Mouse (Mus musculus): Measurements from ENCODE around the gene Rnf220. TPM values are rescaled to one million over a fixed set of nuclear protein-coding genes. Genes with fewer than 3 reads are reported as not detected.

Gene Rnf220
- polyA plus RNA-seq, 1 experiment from 2014 or later, result 77.8 TPM

- 68% methylated on average over 9 of the region's 9 CpGs for WGBS (ENCODE audit: missing documents)
- H3K79me2 ChIP-seq (ENCODE audit: inconsistent target), result no peaks in the 10 kb centered on the region
- H3K36me3 ChIP-seq (ENCODE audit: inconsistent target), result no peaks in the 10 kb centered on the region
- no peak overlapping the region for H3K27ac ChIP-seq
- no peak overlapping the region for H3K4me3 ChIP-seq (ENCODE audit: inconsistent target)
Measured at GRCm38 (mm10) chr4:117391966-117392365, 104.9 kb downstream of the Rnf220 start.

- H3K79me2 ChIP-seq (ENCODE audit: inconsistent target), result no peaks in the 10 kb centered on the region
- H3K27ac ChIP-seq, result no peak overlapping the region
- no peaks in the 10 kb centered on the region for H3K36me3 ChIP-seq (ENCODE audit: inconsistent target)
- 87% methylated on average over 19 of the region's 22 CpGs for WGBS (ENCODE audit: missing documents)
- H3K4me3 ChIP-seq (ENCODE audit: inconsistent target), result no peak overlapping the region
Measured at GRCm38 (mm10) chr4:117390850-117391795, 105.7 kb downstream of the Rnf220 start.

- WGBS (ENCODE audit: missing documents), result 96% methylated on average over 14 of the region's 14 CpGs
- H3K79me2 ChIP-seq (ENCODE audit: inconsistent target), result no peaks in the 10 kb centered on the region
- no peaks in the 10 kb centered on the region for H3K36me3 ChIP-seq (ENCODE audit: inconsistent target)
- H3K4me3 ChIP-seq (ENCODE audit: inconsistent target), result no peak overlapping the region
- H3K27ac ChIP-seq, result no peak overlapping the region
Measured at GRCm38 (mm10) chr4:117389264-117390054, 107.4 kb downstream of the Rnf220 start.

- Histone ChIP-seq H3K36me3 (ENCODE audit: inconsistent target) (no peaks in the 10 kb centered on the region), H3K27ac (no peak overlapping the region), H3K4me3 (ENCODE audit: inconsistent target) (no peak overlapping the region), H3K79me2 (ENCODE audit: inconsistent target) (no peaks in the 10 kb centered on the region)
- 85% methylated on average over 1 of the region's 1 CpGs for WGBS (ENCODE audit: missing documents)
Measured at GRCm38 (mm10) chr4:117385247-117385646, 111.6 kb downstream of the Rnf220 start.

- 81% methylated on average over 8 of the region's 8 CpGs for WGBS (ENCODE audit: missing documents)
- no peaks in the 10 kb centered on the region for H3K36me3 ChIP-seq (ENCODE audit: inconsistent target)
- H3K79me2 ChIP-seq (ENCODE audit: inconsistent target), result no peaks in the 10 kb centered on the region
- no peak overlapping the region for H3K27ac ChIP-seq
- H3K4me3 ChIP-seq (ENCODE audit: inconsistent target), result no peak overlapping the region
Measured at GRCm38 (mm10) chr4:117381846-117382245, 115.0 kb downstream of the Rnf220 start.

GRCm38 (mm10) chr4:117380558-117380935, 116.3 kb downstream of the Rnf220 start:
- Histone ChIP-seq H3K27ac (no peak overlapping the region), H3K4me3 (ENCODE audit: inconsistent target) (no peak overlapping the region), H3K36me3 (ENCODE audit: inconsistent target) (no peaks in the 10 kb centered on the region), H3K79me2 (ENCODE audit: inconsistent target) (no peaks in the 10 kb centered on the region)
- 92% methylated on average over 5 of the region's 5 CpGs for WGBS (ENCODE audit: missing documents)

- Histone ChIP-seq H3K4me3 (ENCODE audit: inconsistent target) (no peak overlapping the region), H3K36me3 (ENCODE audit: inconsistent target) (no peaks in the 10 kb centered on the region), H3K79me2 (ENCODE audit: inconsistent target) (no peaks in the 10 kb centered on the region), H3K27ac (no peak overlapping the region)
- 93% methylated on average over 14 of the region's 14 CpGs for WGBS (ENCODE audit: missing documents)
Measured at GRCm38 (mm10) chr4:117379803-117380557, 116.9 kb downstream of the Rnf220 start.

- Histone ChIP-seq H3K27ac (no peak overlapping the region), H3K36me3 (ENCODE audit: inconsistent target) (no peaks in the 10 kb centered on the region)
- 90% methylated on average over 10 of the region's 10 CpGs for WGBS (ENCODE audit: missing documents)
Measured at GRCm38 (mm10) chr4:117374078-117374540, 122.7 kb downstream of the Rnf220 start.

GRCm38 (mm10) chr4:117373324-117374077, 123.4 kb downstream of the Rnf220 start:
- no peak overlapping the region for H3K4me3 ChIP-seq (ENCODE audit: inconsistent target)
- H3K27ac ChIP-seq, result no peak overlapping the region
- H3K36me3 ChIP-seq (ENCODE audit: inconsistent target), result no peaks in the 10 kb centered on the region
- H3K79me2 ChIP-seq (ENCODE audit: inconsistent target), result no peaks in the 10 kb centered on the region
- WGBS (ENCODE audit: missing documents), result 87% methylated on average over 16 of the region's 16 CpGs

More at GRCm38 (mm10) chr4:117374078-117374540, 122.7 kb downstream of the Rnf220 start:
- Histone ChIP-seq H3K79me2 (ENCODE audit: inconsistent target) (no peaks in the 10 kb centered on the region), H3K4me3 (ENCODE audit: inconsistent target) (no peak overlapping the region)

GRCm38 (mm10) chr4:117371896-117372295, 125.0 kb downstream of the Rnf220 start:
- Histone ChIP-seq H3K4me3 (ENCODE audit: inconsistent target) (no peak overlapping the region), H3K27ac (no peak overlapping the region), H3K79me2 (ENCODE audit: inconsistent target) (no peaks in the 10 kb centered on the region), H3K36me3 (ENCODE audit: inconsistent target) (no peaks in the 10 kb centered on the region)
- 92% methylated on average over 2 of the region's 2 CpGs for WGBS (ENCODE audit: missing documents)

GRCm38 (mm10) chr4:117370354-117370753, 126.5 kb downstream of the Rnf220 start:
- no peak overlapping the region for H3K27ac ChIP-seq
- no peaks in the 10 kb centered on the region for H3K79me2 ChIP-seq (ENCODE audit: inconsistent target)
- no peak overlapping the region for H3K4me3 ChIP-seq (ENCODE audit: inconsistent target)
- no peaks in the 10 kb centered on the region for H3K36me3 ChIP-seq (ENCODE audit: inconsistent target)
- 92% methylated on average over 5 of the region's 5 CpGs for WGBS (ENCODE audit: missing documents)

GRCm38 (mm10) chr4:117369571-117369970, 127.3 kb downstream of the Rnf220 start:
- 86% methylated on average over 3 of the region's 3 CpGs for WGBS (ENCODE audit: missing documents)
- H3K36me3 ChIP-seq (ENCODE audit: inconsistent target), result no peaks in the 10 kb centered on the region
- H3K27ac ChIP-seq, result no peak overlapping the region
- H3K79me2 ChIP-seq (ENCODE audit: inconsistent target), result no peaks in the 10 kb centered on the region
- H3K4me3 ChIP-seq (ENCODE audit: inconsistent target), result no peak overlapping the region

GRCm38 (mm10) chr4:117367365-117367764, 129.5 kb downstream of the Rnf220 start:
- Histone ChIP-seq H3K27ac (no peak overlapping the region), H3K4me3 (ENCODE audit: inconsistent target) (no peak overlapping the region), H3K79me2 (ENCODE audit: inconsistent target) (no peaks in the 10 kb centered on the region), H3K36me3 (ENCODE audit: inconsistent target) (no peaks in the 10 kb centered on the region)
- 95% methylated on average over 18 of the region's 19 CpGs for WGBS (ENCODE audit: missing documents)

GRCm38 (mm10) chr4:117362085-117362484, 134.8 kb downstream of the Rnf220 start:
- no peak overlapping the region for H3K4me3 ChIP-seq (ENCODE audit: inconsistent target)
- H3K36me3 ChIP-seq (ENCODE audit: inconsistent target), result no peaks in the 10 kb centered on the region
- H3K79me2 ChIP-seq (ENCODE audit: inconsistent target), result no peaks in the 10 kb centered on the region
- WGBS (ENCODE audit: missing documents), result 83% methylated on average over 5 of the region's 5 CpGs
- H3K27ac ChIP-seq, result no peak overlapping the region

All from macrophage (primary cell).